Mouse (Mus musculus) heart, adult 2 months (tissue): ENCODE data around the gene Trpc2.

Experiments used
- CTCF ChIP-seq: fragments of 200-600 bp; IDR thresholded peaks from 2 replicates; pipeline ENCODE4 v1.8.1; 2022; ENCODE audit warnings: antibody characterized with exemption, mild to moderate bottlenecking, moderate library complexity
- POLR2A ChIP-seq: fragments of 200-500 bp; IDR thresholded peaks from 2 replicates; pipeline ENCODE4 v1.6.1; 2011; ENCODE audit warnings: mild to moderate bottlenecking, low read depth, low read length, control low read depth; ENCODE audit not compliant: insufficient read depth

DNA sequence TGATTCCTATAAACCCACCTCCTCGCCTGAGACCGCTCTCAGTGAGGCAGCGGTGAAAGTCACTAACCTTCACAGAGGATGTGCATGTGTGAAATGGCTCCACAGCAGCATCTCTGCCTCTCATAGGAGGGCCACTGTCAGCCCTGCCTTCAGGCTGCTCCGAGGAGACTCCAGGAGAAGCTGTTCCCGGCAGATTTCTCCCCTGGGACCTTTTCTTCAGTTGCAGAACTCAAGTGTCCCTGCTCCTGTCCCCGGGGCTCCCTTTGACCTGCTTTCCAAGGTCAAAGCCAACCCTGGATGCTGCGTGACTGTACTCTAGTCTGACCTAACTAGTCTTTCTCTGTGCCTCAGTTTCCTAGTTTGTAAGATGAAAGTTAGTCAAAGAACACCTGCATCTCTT lies 26.3 kb downstream of the Trpc2 start, which contains the start of gene Art5:
- TF ChIP-seq CTCF (no peak), POLR2A (no peak)
